Mouse (Mus musculus): Measurements from ENCODE around the gene Vmn1r135. TPM values are rescaled to one million over a fixed set of nuclear protein-coding genes. Genes with fewer than 3 reads are reported as not detected.

Gene Vmn1r135
- polyA plus RNA-seq (2014; fragmentation: Illumina TruSeq; extraction: RNeasy Lipid Tissue Mini Kit (QIAGEN cat#74804); ENCODE audit: insufficient read depth, low read depth, low replicate concordance), result not detected

DNA sequence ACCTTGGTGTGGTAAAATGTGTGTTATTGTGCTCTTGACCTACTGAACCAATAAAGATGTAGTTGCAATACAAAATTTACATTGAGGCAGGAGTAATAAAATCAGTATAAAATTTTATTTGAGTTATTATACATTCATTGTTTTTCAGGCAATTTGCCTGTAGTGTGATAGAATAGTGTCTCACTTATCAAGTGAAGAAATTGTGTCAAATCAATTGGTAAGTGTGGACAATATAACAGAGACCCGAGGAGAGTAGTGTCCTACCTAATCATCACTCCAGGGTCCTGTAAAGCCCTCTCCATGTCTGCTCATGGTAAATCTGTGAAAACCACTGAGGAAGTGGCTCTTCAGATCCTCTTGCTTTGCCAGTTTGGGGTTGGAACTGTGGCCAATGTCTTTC lies at the start of gene Vmn1r135:
Gene Vmn1r135, plus strand, starts transcription at position 301 of the 400 bp plus-strand sequence.

DNA sequence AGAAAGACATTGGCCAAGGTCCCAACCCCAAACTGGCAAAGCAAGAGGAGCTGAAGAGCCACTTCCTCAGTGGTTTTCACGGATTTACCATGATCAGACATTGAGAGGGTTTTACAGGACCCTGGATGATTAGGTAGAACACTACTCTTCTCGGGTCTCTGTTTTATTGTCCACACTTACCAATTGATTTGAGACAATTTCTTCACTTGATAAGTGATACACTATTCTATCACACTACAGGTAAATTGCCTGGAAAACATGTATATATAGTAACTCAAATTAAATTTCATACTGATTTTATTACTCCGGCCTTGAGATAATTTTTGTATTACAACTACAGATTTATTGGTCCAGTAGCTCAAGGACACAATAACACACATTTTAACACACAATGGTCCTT lies 35.5 kb upstream of the Vmn1r135 start, which contains the start of gene Gm4177:
Gene Gm4177, minus strand, starts transcription at position 101 of the 400 bp plus-strand sequence.

DNA sequence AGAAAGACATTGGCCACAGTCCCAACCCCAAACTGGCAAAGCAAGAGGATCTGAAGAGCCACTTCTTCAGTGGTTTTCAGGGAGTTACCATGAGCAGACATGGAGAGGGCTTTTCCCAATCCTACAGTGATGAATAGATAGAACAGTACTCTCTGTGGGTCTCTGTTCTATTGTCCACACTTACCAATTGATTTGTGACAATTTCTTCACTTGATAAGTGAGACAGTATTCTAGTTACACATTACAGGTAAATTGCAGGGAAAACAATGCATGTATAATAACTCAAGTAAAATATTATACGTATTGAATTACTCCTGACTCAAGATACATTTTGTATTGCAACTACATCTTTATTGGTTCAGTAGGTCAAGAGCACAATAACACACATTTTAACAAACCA lies 12.0 kb downstream of the Vmn1r135 start, which contains the start of gene Gm5725:
Gene Gm5725, minus strand, starts transcription at position 101 of the 400 bp plus-strand sequence.

Other genes with a start within 250 kb of the Vmn1r135 start
- not detected for gene Vmn1r132, start 218.3 kb upstream of the Vmn1r135 start, polyA plus RNA-seq (2014; fragmentation: Illumina TruSeq; extraction: RNeasy Lipid Tissue Mini Kit (QIAGEN cat#74804); ENCODE audit: insufficient read depth, low read depth, low replicate concordance)
- gene Gm4175, start 70.9 kb upstream of the Vmn1r135 start, polyA plus RNA-seq (2014; fragmentation: Illumina TruSeq; extraction: RNeasy Lipid Tissue Mini Kit (QIAGEN cat#74804); ENCODE audit: insufficient read depth, low read depth, low replicate concordance), result not detected
- not detected for gene Gm4177, start 35.6 kb upstream of the Vmn1r135 start, polyA plus RNA-seq (2014; fragmentation: Illumina TruSeq; extraction: RNeasy Lipid Tissue Mini Kit (QIAGEN cat#74804); ENCODE audit: insufficient read depth, low read depth, low replicate concordance)
- not detected for gene Gm5725, start 11.9 kb downstream of the Vmn1r135 start, polyA plus RNA-seq (2014; fragmentation: Illumina TruSeq; extraction: RNeasy Lipid Tissue Mini Kit (QIAGEN cat#74804); ENCODE audit: insufficient read depth, low read depth, low replicate concordance)
- gene Gm5891, start 88.9 kb downstream of the Vmn1r135 start, polyA plus RNA-seq (2014; fragmentation: Illumina TruSeq; extraction: RNeasy Lipid Tissue Mini Kit (QIAGEN cat#74804); ENCODE audit: insufficient read depth, low read depth, low replicate concordance), result not detected
- not detected for gene Vmn1r137, start 162.2 kb downstream of the Vmn1r135 start, polyA plus RNA-seq (2014; fragmentation: Illumina TruSeq; extraction: RNeasy Lipid Tissue Mini Kit (QIAGEN cat#74804); ENCODE audit: insufficient read depth, low read depth, low replicate concordance)
- not detected for gene Vmn1r138, start 196.5 kb downstream of the Vmn1r135 start, polyA plus RNA-seq (2014; fragmentation: Illumina TruSeq; extraction: RNeasy Lipid Tissue Mini Kit (QIAGEN cat#74804); ENCODE audit: insufficient read depth, low read depth, low replicate concordance)
- gene Gm6176, start 224.0 kb downstream of the Vmn1r135 start, polyA plus RNA-seq (2014; fragmentation: Illumina TruSeq; extraction: RNeasy Lipid Tissue Mini Kit (QIAGEN cat#74804); ENCODE audit: insufficient read depth, low read depth, low replicate concordance), result not detected
- not detected for gene Vmn1r139, start 236.7 kb downstream of the Vmn1r135 start, polyA plus RNA-seq (2014; fragmentation: Illumina TruSeq; extraction: RNeasy Lipid Tissue Mini Kit (QIAGEN cat#74804); ENCODE audit: insufficient read depth, low read depth, low replicate concordance)

All from lung, adult 10 weeks (tissue).